Mouse (Mus musculus) neural tube, embryonic 15.5 days (tissue): ENCODE results near the gene Mtmr3. TPM values are rescaled to one million over a fixed set of nuclear protein-coding genes. Genes with fewer than 3 reads are reported as not detected.
A peak's percentile ranks its signal among the peaks of the same experiment; 100 is the strongest.

Source experiments
- ATAC-seq: fragments of 200-750 bp; cut with Nextera tagmentation; 2 replicates; pipeline ENCODE4 v1.8.0; 2017; ENCODE audit warnings: mild to moderate bottlenecking, moderate TSS enrichment, moderate library complexity; ENCODE audit not compliant: low FRiP score
- H3K27ac ChIP-seq: fragments of 300-500 bp; sonication (generic); replicated peaks from 2 replicates; pipeline ENCODE4 v1.5.1; 2015; ENCODE audit warnings: mild to moderate bottlenecking, inconsistent platforms
- H3K27me3 ChIP-seq: fragments of 300-500 bp; sonication (generic); replicated peaks from 2 replicates; pipeline ENCODE4 v1.6.1; 2015; ENCODE audit warnings: inconsistent platforms
- H3K36me3 ChIP-seq: fragments of 300-500 bp; sonication (generic); 2 replicates; pipeline ENCODE4 v1.6.1; 2015; ENCODE audit warnings: inconsistent platforms
- H3K4me1 ChIP-seq: fragments of 300-500 bp; sonication (generic); 2 replicates; pipeline ENCODE4 v1.6.1; 2015; ENCODE audit warnings: inconsistent platforms
- H3K4me2 ChIP-seq: fragments of 300-500 bp; sonication (generic); 2 replicates; pipeline ENCODE4 v1.6.1; 2015; ENCODE audit warnings: inconsistent platforms, mild to moderate bottlenecking, moderate library complexity
- H3K4me3 ChIP-seq: fragments of 300-500 bp; sonication (generic); replicated peaks from 2 replicates; pipeline ENCODE4 v1.5.1; 2015; ENCODE audit warnings: mild to moderate bottlenecking, inconsistent platforms
- H3K9ac ChIP-seq: fragments of 300-500 bp; sonication (generic); replicated peaks from 2 replicates; pipeline ENCODE4 v1.6.1; 2015; ENCODE audit warnings: mild to moderate bottlenecking, inconsistent platforms
- H3K9me3 ChIP-seq: fragments of 300-500 bp; sonication (generic); replicated peaks from 2 replicates; pipeline ENCODE4 v1.6.1; 2016; ENCODE audit warnings: inconsistent platforms
- WGBS: fragments of 180-500 bp; shearing (Covaris S2); methylation state at CpG from one replicate; pipeline ENCODE4 v1.1.7; 2015; ENCODE audit warnings: mixed read lengths; 5-methylcytosine and 5-hydroxymethylcytosine counted together
- polyA plus RNA-seq: library from polyadenylated mRNA; unstranded; fragments of >200 nt; fragmentation: Nextera tagmentation; extraction: Ambion mirVana; gene quantifications from 2 replicates; pipeline ENCODE4 v1.2.1, GENCODE M21; 2015

Mtmr3 gene
- polyA plus RNA-seq, 1 experiment from 2014 or later = 27.3 TPM

DNA sequence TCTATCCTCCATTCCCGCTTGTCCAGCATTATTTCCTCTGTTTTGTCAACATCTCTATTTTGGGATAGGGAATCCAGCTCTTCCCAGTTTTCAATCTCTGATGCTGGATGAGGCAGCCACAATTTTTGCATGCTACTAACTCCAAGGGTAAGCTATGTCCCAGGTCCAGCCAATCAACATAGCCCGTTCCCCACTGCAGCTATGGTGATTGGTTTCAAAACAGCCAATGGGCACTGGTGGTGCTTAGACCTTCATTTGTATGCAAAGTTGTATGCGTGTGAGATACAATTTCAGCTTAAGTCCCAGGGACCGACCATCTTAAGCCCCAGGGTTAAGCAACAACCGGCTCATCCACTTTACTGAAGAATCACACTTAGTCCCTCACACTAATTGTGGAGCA, 28.3 kb upstream of the Mtmr3 start:
- H3K36me3 ChIP-seq = no peaks in the 10 kb centered on the region
- no peak overlapping the region for H3K9ac ChIP-seq
- no peak overlapping the region for H3K4me3 ChIP-seq
- H3K27ac ChIP-seq = no peak overlapping the region
- ATAC-seq = no peak
- peaks cover 3% of the 10 kb centered on the region; the same call in 1 of the 2 replicates for H3K4me1 ChIP-seq
- 61% methylated on average over 5 of the region's 5 CpGs for WGBS
- no peak overlapping the region for H3K4me2 ChIP-seq
- H3K9me3 ChIP-seq = no peaks in the 10 kb centered on the region
- H3K27me3 ChIP-seq = no peaks in the 10 kb centered on the region

DNA sequence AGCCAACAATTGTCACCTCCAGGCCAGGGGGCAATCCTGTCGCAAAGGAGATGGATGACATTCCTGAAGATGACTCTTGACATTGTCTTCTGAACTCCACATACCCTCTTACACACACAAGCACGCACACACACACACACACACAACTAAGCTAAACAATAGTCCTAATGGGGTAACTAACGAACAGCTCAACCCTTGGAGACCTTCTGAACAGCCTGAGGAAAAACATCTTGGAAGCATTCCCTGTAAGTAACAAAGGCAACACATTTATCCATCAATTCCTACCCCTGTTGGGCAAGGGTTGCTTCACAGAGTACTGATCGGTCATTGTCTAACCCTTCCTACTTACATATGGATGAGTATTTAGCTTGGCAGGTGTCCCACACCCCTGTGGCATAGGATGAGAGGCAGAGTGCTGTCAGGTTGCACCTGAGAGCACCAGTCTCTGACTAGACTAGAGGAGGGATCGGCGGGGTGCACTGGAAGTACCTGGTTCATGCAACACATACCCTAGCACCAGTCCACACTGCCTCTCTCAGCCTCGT, 27.9 kb upstream of the Mtmr3 start:
- H3K9me3 ChIP-seq = no peaks in the 10 kb centered on the region
- no peak overlapping the region for H3K9ac ChIP-seq
- H3K36me3 ChIP-seq = no peaks in the 10 kb centered on the region
- H3K27me3 ChIP-seq = no peaks in the 10 kb centered on the region
- peaks cover 3% of the 10 kb centered on the region; the same call in 1 of the 2 replicates for H3K4me1 ChIP-seq
- no peak overlapping the region for H3K4me3 ChIP-seq
- ATAC-seq = no peak
- no peak overlapping the region for H3K4me2 ChIP-seq
- no peak overlapping the region for H3K27ac ChIP-seq
- WGBS = 56% methylated on average over 7 of the region's 7 CpGs

DNA sequence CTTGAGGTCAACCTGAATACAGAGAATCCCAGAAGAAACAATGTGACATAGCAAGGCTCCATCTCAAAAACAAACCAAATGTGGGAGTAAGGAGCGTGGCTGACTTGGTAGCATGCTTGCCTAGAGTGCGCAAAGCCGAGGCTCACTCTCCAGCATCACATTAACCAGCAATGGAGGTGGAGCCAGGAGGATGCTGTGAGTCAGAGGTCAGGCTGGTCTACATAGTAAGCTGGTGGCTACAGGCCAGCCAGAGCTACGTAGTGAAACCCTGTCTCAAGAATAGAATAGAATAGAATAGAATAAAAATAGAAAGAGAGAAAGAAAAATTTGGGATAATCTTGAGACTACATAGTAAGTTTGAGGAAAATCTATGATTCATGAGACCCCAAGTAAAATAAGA, 27.2 kb upstream of the Mtmr3 start:
- Histone ChIP-seq H3K4me3 (no peak overlapping the region), H3K36me3 (no peaks in the 10 kb centered on the region), H3K4me1 (peaks cover 3% of the 10 kb centered on the region; the same call in 1 of the 2 replicates), H3K9me3 (no peaks in the 10 kb centered on the region), H3K27me3 (no peaks in the 10 kb centered on the region), H3K27ac (no peak overlapping the region), H3K4me2 (no peak overlapping the region), H3K9ac (no peak overlapping the region)
- no peak for ATAC-seq
- 74% methylated on average over 4 of the region's 4 CpGs for WGBS

DNA sequence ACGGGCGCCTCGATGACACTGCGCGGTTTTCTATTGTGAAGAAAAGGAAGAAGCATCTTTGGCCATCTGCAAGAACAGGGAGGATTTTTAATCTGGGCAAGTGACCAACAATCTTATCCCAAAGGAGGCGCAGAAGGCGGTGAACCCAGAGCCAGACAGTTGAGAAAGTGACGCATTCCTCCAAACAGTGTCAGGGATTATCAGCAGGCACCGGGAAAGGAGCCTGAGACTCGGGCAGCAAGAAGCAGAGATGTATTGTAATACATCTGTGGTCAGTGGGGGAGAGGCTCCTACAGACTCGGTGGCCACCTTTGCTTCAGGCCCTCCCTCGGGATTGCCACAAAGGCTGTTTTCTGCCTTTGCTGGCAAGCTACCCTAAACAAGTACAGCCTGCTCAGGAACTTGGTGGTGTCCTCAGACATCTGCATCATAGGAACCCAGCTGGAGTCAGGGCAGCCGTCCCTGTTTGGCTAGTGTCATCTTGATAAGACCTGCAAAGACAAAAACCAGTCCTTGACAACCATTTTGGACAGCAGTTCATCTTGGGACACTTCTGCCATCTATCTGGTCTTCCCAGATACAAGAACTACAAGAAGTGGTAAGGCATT, 25.9 kb upstream of the Mtmr3 start:
- no peaks in the 10 kb centered on the region for H3K36me3 ChIP-seq
- 68% methylated on average over 13 of the region's 13 CpGs for WGBS
- H3K4me3 ChIP-seq = no peak overlapping the region
- ATAC-seq = no peak
- no peaks in the 10 kb centered on the region for H3K27me3 ChIP-seq
- no peak overlapping the region for H3K4me2 ChIP-seq
- H3K9me3 ChIP-seq = no peaks in the 10 kb centered on the region
- H3K9ac ChIP-seq = no peak overlapping the region
- H3K4me1 ChIP-seq = peaks cover 3% of the 10 kb centered on the region; the same call in 1 of the 2 replicates
- H3K27ac ChIP-seq = no peak overlapping the region

DNA sequence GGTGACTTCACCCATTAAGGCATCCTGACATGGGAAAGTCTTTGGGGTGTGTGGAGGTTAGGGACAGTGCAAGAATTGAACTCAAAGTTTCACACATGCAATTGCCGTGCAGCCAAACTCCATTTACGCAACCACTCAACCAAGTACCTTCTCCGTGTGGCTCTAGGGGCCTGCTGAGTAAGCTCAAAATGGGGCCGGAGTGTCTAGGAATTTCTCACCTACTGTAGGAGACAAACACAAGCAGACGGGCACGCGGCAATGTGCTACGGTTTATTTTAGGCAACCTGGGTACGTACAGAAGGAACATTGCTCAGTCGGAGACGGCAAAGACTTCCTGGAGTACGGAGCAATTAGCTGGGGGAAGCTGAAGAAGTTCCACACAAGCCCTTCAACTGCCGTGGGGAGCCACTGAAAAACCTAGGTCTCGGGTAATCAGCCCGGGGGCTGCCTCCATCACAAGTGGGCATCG, 25.4 kb upstream of the Mtmr3 start, which contains the start of gene Gm11032:
Gene Gm11032, plus strand, starts transcription at position 51 of the 469 bp plus-strand sequence.
- Histone ChIP-seq H3K36me3 (no peaks in the 10 kb centered on the region), H3K27ac (no peak within 1 kb of the TSS), H3K4me2 (no peak within 1 kb of the TSS), H3K9ac (no peak within 1 kb of the TSS), H3K9me3 (no peaks in the 10 kb centered on the region), H3K4me3 (no peak within 1 kb of the TSS), H3K27me3 (no peaks in the 10 kb centered on the region), H3K4me1 (peaks cover 3% of the 10 kb centered on the region; the same call in 1 of the 2 replicates)
- WGBS = 86% methylated on average over 16 of the region's 16 CpGs
- no peak for ATAC-seq

DNA sequence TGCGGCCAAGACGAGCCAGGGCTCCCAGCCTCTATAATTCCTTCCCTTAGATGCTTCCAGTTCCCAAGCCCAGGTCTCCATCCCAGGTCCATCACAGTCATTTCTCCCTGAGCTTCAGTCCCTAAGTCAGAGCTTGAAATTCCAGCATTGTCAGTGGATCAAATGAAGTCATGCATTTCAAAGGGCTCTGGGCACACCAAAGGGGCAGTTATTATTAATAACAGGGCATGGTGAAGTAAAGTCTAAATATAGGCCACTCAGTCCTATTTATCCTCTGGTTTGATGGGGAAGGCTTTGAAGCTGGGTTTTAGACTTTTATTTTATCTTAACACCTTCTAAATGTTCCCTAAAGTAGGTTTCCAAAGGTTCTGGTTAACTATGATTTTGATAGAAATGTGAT, 17.2 kb upstream of the Mtmr3 start:
- H3K27ac ChIP-seq = no peak overlapping the region
- no peaks in the 10 kb centered on the region for H3K4me1 ChIP-seq
- no peak for ATAC-seq
- H3K9me3 ChIP-seq = no peaks in the 10 kb centered on the region
- WGBS = 73% methylated on average over 2 of the region's 2 CpGs
- H3K4me3 ChIP-seq = no peak overlapping the region
- H3K36me3 ChIP-seq = no peaks in the 10 kb centered on the region
- no peak overlapping the region for H3K9ac ChIP-seq
- no peaks in the 10 kb centered on the region for H3K27me3 ChIP-seq
- no peak overlapping the region for H3K4me2 ChIP-seq

DNA sequence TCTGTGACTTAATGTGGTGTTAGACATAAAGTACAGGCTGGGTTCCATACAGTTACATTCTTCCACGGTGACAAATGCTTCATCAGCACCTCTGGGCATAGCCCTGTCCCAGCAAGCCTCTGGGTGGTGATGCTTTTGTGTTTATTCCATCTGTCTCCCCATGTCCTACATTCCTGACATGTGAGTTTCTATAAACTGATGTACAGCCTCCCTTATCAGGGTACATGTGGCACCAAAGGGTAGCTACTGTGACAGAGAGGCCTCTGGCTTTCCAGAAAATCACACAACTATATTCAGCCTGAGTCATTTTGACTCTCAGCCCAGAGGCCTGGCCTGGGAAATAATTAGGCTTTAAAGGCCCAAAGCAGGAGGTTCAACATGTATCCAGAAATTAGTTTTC, 11.9 kb upstream of the Mtmr3 start:
- WGBS = 88% methylated on average over 1 of the region's 1 CpGs
- H3K4me1 ChIP-seq = peaks cover 22% of the 10 kb centered on the region
- H3K27me3 ChIP-seq = no peaks in the 10 kb centered on the region
- no peak overlapping the region for H3K27ac ChIP-seq
- no peak overlapping the region for H3K4me2 ChIP-seq
- H3K9me3 ChIP-seq = no peaks in the 10 kb centered on the region
- no peaks in the 10 kb centered on the region for H3K36me3 ChIP-seq
- H3K4me3 ChIP-seq = no peak overlapping the region
- no peak overlapping the region for H3K9ac ChIP-seq
- no peak for ATAC-seq

DNA sequence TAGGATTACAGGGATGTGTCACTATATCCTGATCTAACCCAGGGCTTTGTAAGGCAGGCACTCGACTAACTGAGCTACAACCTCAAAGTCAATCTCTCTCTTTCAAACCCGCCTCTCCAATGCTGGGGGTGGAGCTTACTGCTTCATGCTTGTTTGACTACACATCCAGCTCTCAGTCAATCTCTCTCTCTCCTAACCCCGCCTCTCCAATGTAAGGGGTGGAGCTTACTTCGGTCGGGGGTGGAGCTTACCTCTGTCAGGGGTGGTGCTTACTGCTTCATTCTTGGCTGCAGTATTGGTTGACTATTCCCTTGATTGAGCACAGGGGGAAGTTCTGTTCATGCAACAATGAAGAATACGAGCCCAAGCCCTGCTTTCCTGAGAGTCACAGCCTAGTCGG, 10.8 kb upstream of the Mtmr3 start:
- peaks cover 22% of the 10 kb centered on the region for H3K4me1 ChIP-seq
- no peak overlapping the region for H3K4me3 ChIP-seq
- no peaks in the 10 kb centered on the region for H3K27me3 ChIP-seq
- no peak for ATAC-seq
- H3K36me3 ChIP-seq = no peaks in the 10 kb centered on the region
- H3K9me3 ChIP-seq = no peaks in the 10 kb centered on the region
- H3K9ac ChIP-seq = no peak overlapping the region
- WGBS = 53% methylated on average over 7 of the region's 7 CpGs
- no peak overlapping the region for H3K27ac ChIP-seq
- no peak overlapping the region for H3K4me2 ChIP-seq

DNA sequence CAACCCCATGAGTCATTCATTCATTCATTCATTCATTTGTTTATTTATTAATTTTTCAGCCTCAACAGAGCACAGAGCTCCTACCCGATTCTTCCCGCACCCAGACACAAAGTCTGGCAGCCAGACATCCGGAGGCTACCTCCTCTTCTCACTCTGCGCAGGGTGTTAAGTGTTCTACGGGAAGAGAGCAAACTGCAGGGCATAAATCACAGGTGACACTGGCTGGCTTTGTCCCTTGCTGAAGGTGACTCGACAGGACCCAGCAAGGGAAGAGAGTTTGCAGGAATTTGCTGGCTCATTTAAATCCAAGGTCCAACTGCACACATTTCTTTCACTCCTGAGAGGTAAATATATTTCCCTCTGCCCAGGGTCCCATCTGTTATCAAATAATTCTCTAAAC, 9.8 kb upstream of the Mtmr3 start:
- Histone ChIP-seq H3K36me3 (no peaks in the 10 kb centered on the region), H3K9ac (no peak overlapping the region), H3K4me2 (no peak overlapping the region), H3K4me3 (no peak overlapping the region), H3K4me1 (peaks cover 22% of the 10 kb centered on the region), H3K27ac (no peak overlapping the region), H3K27me3 (no peaks in the 10 kb centered on the region), H3K9me3 (no peaks in the 10 kb centered on the region)
- 5% methylated on average over 6 of the region's 6 CpGs for WGBS
- peak; percentile 59; the same call in 1 of the 2 replicates for ATAC-seq

DNA sequence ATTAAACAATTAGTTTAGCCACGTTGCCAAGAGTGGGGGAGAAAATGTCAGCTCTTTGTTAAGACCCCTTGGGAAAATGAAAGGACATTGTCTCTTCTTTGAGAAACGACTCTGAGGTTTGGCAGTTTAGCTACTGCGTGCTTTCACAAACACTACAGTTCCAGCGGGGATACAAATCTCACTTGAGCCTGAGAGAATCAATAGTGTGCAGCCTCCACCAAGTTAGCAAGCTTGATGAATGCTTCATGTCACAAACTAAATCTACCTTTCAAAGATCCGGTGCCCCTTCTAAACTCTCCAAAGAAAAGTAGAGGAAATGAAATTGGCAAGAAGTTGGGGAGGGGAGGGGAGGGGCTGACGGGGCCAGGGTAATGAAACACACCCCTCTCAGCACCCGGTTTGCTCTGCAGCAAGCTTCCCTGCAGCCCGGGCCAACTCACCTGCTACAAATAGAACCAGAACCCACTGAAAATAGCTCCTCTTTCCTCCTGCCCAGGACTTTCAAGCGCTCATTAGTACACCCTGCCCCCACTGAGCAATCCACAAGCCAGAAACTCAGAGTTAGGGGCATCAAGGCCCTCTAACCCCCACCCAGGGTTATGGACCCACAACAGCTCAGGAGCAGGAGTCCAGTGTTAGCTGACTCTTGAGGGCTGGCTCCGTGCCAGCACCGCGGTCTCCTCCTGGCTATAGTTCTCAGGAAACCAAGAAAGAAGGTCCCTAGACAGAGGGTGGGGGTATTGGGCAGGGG, 8.2 kb upstream of the Mtmr3 start:
- H3K4me3 ChIP-seq = no peak overlapping the region
- H3K27me3 ChIP-seq = no peaks in the 10 kb centered on the region
- H3K9ac ChIP-seq = no peak overlapping the region
- peak overlapping the region; percentile 2; the same call in 1 of the 2 replicates for H3K4me2 ChIP-seq
- peak; percentile 50; the same call in 1 of the 2 replicates for ATAC-seq
- WGBS = 20% methylated on average over 12 of the region's 12 CpGs
- H3K27ac ChIP-seq = no peak overlapping the region
- no peaks in the 10 kb centered on the region for H3K36me3 ChIP-seq
- H3K9me3 ChIP-seq = no peaks in the 10 kb centered on the region
- H3K4me1 ChIP-seq = peaks cover 22% of the 10 kb centered on the region

DNA sequence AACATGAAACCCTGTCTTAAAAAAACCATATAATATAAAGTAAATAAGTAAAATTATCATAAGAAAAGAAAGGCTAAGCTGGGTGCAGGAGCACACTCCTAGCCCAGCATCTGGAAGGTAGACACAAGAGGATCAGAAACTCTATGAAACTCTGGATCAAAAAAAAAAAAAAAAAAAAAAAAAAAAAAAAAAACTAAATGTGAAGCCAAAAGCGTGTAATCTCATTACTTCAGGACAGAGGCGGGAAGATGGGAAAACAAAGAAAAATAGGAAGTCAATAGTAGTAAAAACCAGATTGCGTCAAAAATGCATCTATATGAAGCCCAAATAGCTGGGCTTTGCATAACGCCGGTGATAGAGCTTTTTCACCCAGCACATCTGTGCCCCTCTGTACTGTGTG, 7.2 kb upstream of the Mtmr3 start:
- H3K4me3 ChIP-seq = no peak overlapping the region

DNA sequence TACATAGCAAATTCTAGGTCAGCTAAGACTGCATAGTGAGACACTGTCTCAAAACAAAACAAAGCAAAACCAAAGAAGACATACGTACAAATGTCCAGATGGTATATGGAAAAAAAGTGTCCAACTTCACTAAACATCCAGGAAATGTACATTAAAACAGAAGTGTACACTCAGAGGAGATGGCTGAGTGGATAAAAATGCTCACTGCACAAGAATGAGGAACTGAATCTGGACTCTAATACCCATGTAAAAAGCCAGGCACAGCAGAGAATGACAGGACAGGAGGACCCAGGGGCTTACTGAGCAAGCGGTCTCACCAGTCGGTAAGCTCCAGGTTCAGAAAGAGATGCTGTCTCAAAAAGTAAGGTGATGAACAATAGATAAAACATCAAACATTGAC, 5.3 kb upstream of the Mtmr3 start:
- Histone ChIP-seq H3K4me3 (no peak overlapping the region), H3K4me1 (peaks cover 24% of the 10 kb centered on the region), H3K9ac (no peak overlapping the region), H3K36me3 (no peaks in the 10 kb centered on the region), H3K9me3 (no peaks in the 10 kb centered on the region), H3K4me2 (no peak overlapping the region), H3K27me3 (no peaks in the 10 kb centered on the region), H3K27ac (no peak overlapping the region)
- no peak for ATAC-seq
- 92% methylated on average over 3 of the region's 3 CpGs for WGBS

More for the DNA sequence above, 7.2 kb upstream of the Mtmr3 start:
- no peaks in the 10 kb centered on the region for H3K9me3 ChIP-seq
- H3K27ac ChIP-seq = no peak overlapping the region
- peaks cover 22% of the 10 kb centered on the region for H3K4me1 ChIP-seq
- 88% methylated on average over 5 of the region's 5 CpGs for WGBS
- no peaks in the 10 kb centered on the region for H3K27me3 ChIP-seq
- H3K36me3 ChIP-seq = no peaks in the 10 kb centered on the region
- ATAC-seq = no peak
- H3K4me2 ChIP-seq = no peak overlapping the region
- H3K9ac ChIP-seq = no peak overlapping the region
